Mouse (Mus musculus) stomach, postnatal 0 days (tissue): ENCODE measurements around the gene Scin.

Source experiments
- CTCF ChIP-seq: IDR thresholded peaks from 2 replicates; pipeline ENCODE4 v1.5.1; 2016; ENCODE audit warnings: antibody characterized with exemption, low read depth, mild to moderate bottlenecking, moderate library complexity
- EP300 ChIP-seq: optimal IDR thresholded peaks from 2 replicates; pipeline ENCODE3; 2016; ENCODE audit warnings: antibody characterized with exemption

DNA sequence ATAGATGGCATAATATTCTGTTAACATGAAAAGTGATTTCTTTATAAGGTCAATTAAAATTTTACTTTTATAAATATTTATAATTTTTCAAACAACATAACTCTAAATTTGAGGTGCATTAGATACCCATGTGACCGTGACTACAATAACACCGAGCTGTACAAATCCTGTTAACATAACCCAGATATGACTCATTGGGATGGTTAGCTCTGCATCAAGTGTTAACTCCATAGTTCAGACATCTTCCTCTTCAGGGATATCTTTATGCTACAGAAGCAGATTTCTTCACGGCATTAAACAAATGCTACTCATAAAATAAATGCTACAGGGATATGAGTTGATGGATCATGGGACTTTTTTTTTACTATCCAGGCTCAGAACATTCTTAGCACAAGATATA is 37.6 kb downstream of the Scin start:
- TF ChIP-seq CTCF (no peak), EP300 (no peak)
